26 mouse cellular contexts compared by ENCODE assay signal in genomic region chr11:119775076-119775760, GRCm38 (mm10).
A peak's percentile ranks its signal among the peaks of the same experiment; 100 is the strongest.
DNase-seq lines count a peak whose midpoint lies in the region; ATAC-seq and TF ChIP-seq lines count a peak whose summit lies in the region.
"Had no signal": no experiment of that assay in that cellular context is flagged by ENCODE, and none has a peak within 500 bp of the region (broad histone marks: within the 10 kb centered on the region; RNA-seq: fewer than 3 reads in every experiment).

No protein-coding gene starts in this region.

- no peak overlapping the region for H3ac ChIP-seq in myocyte (ENCODE audit: control insufficient read depth, insufficient read length)

- DNase-seq in embryo, embryonic 10 days (ENCODE audit: low spot score), result peak; percentile 33
- DNase-seq in embryo, embryonic 10.5 days (ENCODE audit: low spot score), result no peak
- DNase-seq in midbrain, embryonic 11.5 days (ENCODE audit: low spot score, missing footprints), result peak; percentile 70
- no peak for DNase-seq in midbrain, embryonic 14.5 days
- peak; percentile 55 for DNase-seq in R1 (ENCODE audit: low read depth, low spot score)
- DNase-seq in left cerebral cortex, postnatal 25 days (ENCODE audit: low spot score in 2 of 2), result no peak
- no peak for DNase-seq in heart, adult 8-10 months (ENCODE audit: low spot score)
- DNase-seq: adrenal gland, adult 2 months; cerebellum, adult 18-20 months; cerebellum, postnatal 25 days; gastrocnemius, adult 2 months; kidney, adult 9 months; kidney, postnatal 14 days; lung, adult 18-20 months; right cerebral cortex, postnatal 14 days had no signal

- H3K4me2 ChIP-seq in midbrain, embryonic 11.5 days, result no peak overlapping the region
- H3K4me2 ChIP-seq in midbrain, embryonic 14.5 days (ENCODE audit: low read length), result no peak overlapping the region
- no peak overlapping the region for H3K4me2 ChIP-seq in myocyte (ENCODE audit: low read depth)
- H3K4me2 ChIP-seq: embryonic facial prominence, embryonic 12.5 days; forebrain, embryonic 12.5 days; limb, embryonic 13.5 days; liver, embryonic 12.5 days; midbrain, embryonic 15.5 days had no signal

- intact Hi-C loops in left cerebral cortex, postnatal 25 days (cut with DNase I), result no loop called here

- H3K4me3 ChIP-seq in midbrain, embryonic 11.5 days (ENCODE audit: low read depth, low read length), result no peak overlapping the region
- no peak overlapping the region for H3K4me3 ChIP-seq in midbrain, embryonic 14.5 days (replicated peaks; ENCODE audit: low read depth, low read length)
- no peak overlapping the region for H3K4me3 ChIP-seq in myocyte
- H3K4me3 ChIP-seq: embryonic facial prominence, embryonic 12.5 days; forebrain, embryonic 12.5 days; gastrocnemius, adult 2 months; heart, embryonic 10.5 days; hindbrain, embryonic 10.5 days; limb, embryonic 13.5 days; liver, embryonic 12.5 days; midbrain, embryonic 15.5 days had no signal

- H3K4me1 ChIP-seq in midbrain, embryonic 11.5 days (ENCODE audit: control insufficient read depth, insufficient read depth, low read length), result no peaks in the 10 kb centered on the region
- peaks cover 3% of the 10 kb centered on the region; the same call in 1 of the 2 replicates for H3K4me1 ChIP-seq in midbrain, embryonic 14.5 days (ENCODE audit: control insufficient read depth, insufficient read depth, low read length)
- H3K4me1 ChIP-seq: embryonic facial prominence, embryonic 12.5 days had no signal

- no peaks in the 10 kb centered on the region for H3K36me3 ChIP-seq in midbrain, embryonic 11.5 days (ENCODE audit: control insufficient read depth, insufficient read depth, low read length)
- H3K36me3 ChIP-seq in midbrain, embryonic 14.5 days (ENCODE audit: control insufficient read depth, insufficient read depth, low read length), result no peaks in the 10 kb centered on the region
- H3K36me3 ChIP-seq in myocyte (ENCODE audit: control insufficient read depth, insufficient read depth), result no peaks in the 10 kb centered on the region
- H3K36me3 ChIP-seq: midbrain, embryonic 15.5 days had no signal

- no peaks in the 10 kb centered on the region for H3K27me3 ChIP-seq in midbrain, embryonic 11.5 days (ENCODE audit: control insufficient read depth, insufficient read depth, low read length)
- H3K27me3 ChIP-seq in midbrain, embryonic 14.5 days (ENCODE audit: control insufficient read depth, insufficient read depth, low read length), result no peaks in the 10 kb centered on the region
- no peaks in the 10 kb centered on the region for H3K27me3 ChIP-seq in myocyte (ENCODE audit: control insufficient read depth, insufficient read depth, insufficient read length)
- H3K27me3 ChIP-seq: embryonic facial prominence, embryonic 12.5 days; forebrain, embryonic 12.5 days; limb, embryonic 13.5 days; liver, embryonic 12.5 days; midbrain, embryonic 15.5 days had no signal

- no peaks in the 10 kb centered on the region for H3K79me2 ChIP-seq in myocyte (ENCODE audit: control insufficient read depth, insufficient read depth)

- no peak overlapping the region for H3K9ac ChIP-seq in midbrain, embryonic 11.5 days (ENCODE audit: low read length)
- H3K9ac ChIP-seq in midbrain, embryonic 14.5 days (replicated peaks; ENCODE audit: low read length), result no peak overlapping the region
- H3K9ac ChIP-seq: embryonic facial prominence, embryonic 12.5 days; forebrain, embryonic 12.5 days; limb, embryonic 13.5 days; liver, embryonic 12.5 days; midbrain, embryonic 15.5 days had no signal

- no peak overlapping the region for H3K27ac ChIP-seq in midbrain, embryonic 11.5 days (ENCODE audit: low read depth, low read length)
- no peak overlapping the region for H3K27ac ChIP-seq in midbrain, embryonic 14.5 days (replicated peaks; ENCODE audit: low read depth, low read length)
- H3K27ac ChIP-seq: embryonic facial prominence, embryonic 12.5 days; forebrain, embryonic 12.5 days; gastrocnemius, adult 2 months; heart, embryonic 10.5 days; hindbrain, embryonic 10.5 days; limb, embryonic 13.5 days; liver, embryonic 12.5 days; midbrain, embryonic 15.5 days had no signal

- H3K9me3 ChIP-seq in midbrain, embryonic 11.5 days (ENCODE audit: control insufficient read depth, low read length), result peaks cover 10% of the 10 kb centered on the region; the same call in 1 of the 2 replicates
- peaks cover 4% of the 10 kb centered on the region; the same call in 1 of the 2 replicates for H3K9me3 ChIP-seq in midbrain, embryonic 14.5 days (ENCODE audit: control insufficient read depth, low read length)
- H3K9me3 ChIP-seq: midbrain, embryonic 15.5 days had no signal

- no peak for TF ChIP-seq POLR2A in myocyte (IDR thresholded peaks at IDR 0.05; ENCODE audit: insufficient read length, low read depth)

- ATAC-seq in midbrain, embryonic 11.5 days (ENCODE audit: low FRiP score), result no peak
- no peak for ATAC-seq in midbrain, embryonic 14.5 days (ENCODE audit: low FRiP score, low TSS enrichment)
- ATAC-seq: CD4-positive, CD25-positive, alpha-beta regulatory T cell, adult 4 months; hindbrain, embryonic 16.5 days; intestine, embryonic 16.5 days; liver, embryonic 12.5 days; midbrain, embryonic 15.5 days had no signal

- WGBS in midbrain, embryonic 11.5 days, result 62% methylated on average over 5 of the region's 5 CpGs
- 65% methylated on average over 5 of the region's 5 CpGs for WGBS in midbrain, embryonic 14.5 days

TF ChIP-seq in myocyte, 11 proteins besides CTCF, POLR2A, EP300 and RAD21:
- TF ChIP-seq SRF (IDR thresholded peaks at IDR 0.05; ENCODE audit: control insufficient read depth, insufficient read length, low read depth), result no peak
- no peak for TF ChIP-seq USF1 (IDR thresholded peaks at IDR 0.05; ENCODE audit: low read depth)
- TF ChIP-seq REST (IDR thresholded peaks at IDR 0.05; ENCODE audit: insufficient read depth, insufficient read length), result peak; percentile 80

Comparison
In these comparisons a context has a peak if more than half of its experiments do, and no peak if none do; other contexts are left out.
1. DNase-seq: peak in embryo, embryonic 10 days (single experiment), midbrain, embryonic 11.5 days (single experiment) and R1 (single experiment); none in embryo, embryonic 10.5 days (single experiment), midbrain, embryonic 14.5 days (single experiment), left cerebral cortex, postnatal 25 days (0 of 2) and heart, adult 8-10 months (single experiment).